Mouse (Mus musculus): ENCODE results near the gene Med17. TPM values are rescaled to one million over a fixed set of nuclear protein-coding genes. Genes with fewer than 3 reads are reported as not detected.

The Med17 gene
- 72.3 TPM for polyA plus RNA-seq (2017; shearing (Covaris generic))

GRCm38 (mm10) chr9:15279649-15280490 is at the start of gene Med17:
Gene Med17, minus strand, starts transcription at chr9:15279931.

GRCm38 (mm10) chr9:15306398-15307119 is 26.8 kb upstream of the Med17 start, which contains the start of gene 4931406C07Rik:
Gene 4931406C07Rik, minus strand, starts transcription at chr9:15306448.

GRCm38 (mm10) chr9:15305503-15306397 is 26.0 kb upstream of the Med17 start, which contains the start of gene Taf1d:
Gene Taf1d, plus strand, starts transcription at chr9:15306214.

GRCm38 (mm10) chr9:15239042-15239925 is 40.4 kb downstream of the Med17 start, which contains the start of gene Vstm5:
Gene Vstm5, plus strand, starts transcription at chr9:15239045.

Other genes starting within 250 kb of the Med17 start
- gene Panx1, start 234.5 kb downstream of the Med17 start, polyA plus RNA-seq (2017; shearing (Covaris generic)) = 30.7 TPM
- not detected for gene Hephl1, start 167.8 kb downstream of the Med17 start, polyA plus RNA-seq (2017; shearing (Covaris generic))
- gene Vstm5, start 40.9 kb downstream of the Med17 start, polyA plus RNA-seq (2017; shearing (Covaris generic)) = 0.24 TPM
- 70.4 TPM for gene Taf1d, start 26.3 kb upstream of the Med17 start, polyA plus RNA-seq (2017; shearing (Covaris generic))
- 3.5 TPM for gene 4931406C07Rik, start 26.5 kb upstream of the Med17 start, polyA plus RNA-seq (2017; shearing (Covaris generic))
- gene Cep295, start 77.9 kb upstream of the Med17 start, polyA plus RNA-seq (2017; shearing (Covaris generic)) = 32.7 TPM
- 24.4 TPM for gene Smco4, start 213.5 kb upstream of the Med17 start, polyA plus RNA-seq (2017; shearing (Covaris generic))

All from inflammation-experienced regulatory T-cells, adult 16 weeks (primary cell).